Mouse (Mus musculus) heart, embryonic 15.5 days (tissue): Measurements from ENCODE around the gene Six3. TPM values are rescaled to one million over a fixed set of nuclear protein-coding genes. Genes with fewer than 3 reads are reported as not detected.

Source experiments
- ATAC-seq: fragments of 200-750 bp; cut with Nextera tagmentation; replicated peaks from 2 replicates; pipeline ENCODE4 v1.8.0; 2017; ENCODE audit warnings: low read depth, moderate TSS enrichment; ENCODE audit not compliant: insufficient number of reproducible peaks, insufficient read depth, low FRiP score
- H3K27ac ChIP-seq: fragments of 300-500 bp; sonication (generic); 2 replicates; pipeline ENCODE4 v1.5.1; 2015; ENCODE audit warnings: mild to moderate bottlenecking, inconsistent platforms
- H3K27me3 ChIP-seq: fragments of 300-500 bp; sonication (generic); 2 replicates; pipeline ENCODE4 v1.6.1; 2015; ENCODE audit warnings: inconsistent platforms
- H3K36me3 ChIP-seq: fragments of 300-500 bp; sonication (generic); 2 replicates; pipeline ENCODE4 v1.6.1; 2015; ENCODE audit warnings: mild to moderate bottlenecking, inconsistent platforms
- H3K4me1 ChIP-seq: fragments of 300-500 bp; sonication (generic); replicated peaks from 2 replicates; pipeline ENCODE4 v1.6.1; 2015; ENCODE audit warnings: inconsistent platforms
- H3K4me2 ChIP-seq: fragments of 300-500 bp; sonication (generic); 2 replicates; pipeline ENCODE4 v1.6.1; 2015; ENCODE audit warnings: inconsistent platforms, mild to moderate bottlenecking, moderate library complexity
- H3K4me3 ChIP-seq: fragments of 300-500 bp; sonication (generic); 2 replicates; pipeline ENCODE4 v1.5.1; 2015; ENCODE audit warnings: mild to moderate bottlenecking, inconsistent platforms
- H3K9ac ChIP-seq: fragments of 300-500 bp; sonication (generic); 2 replicates; pipeline ENCODE4 v1.6.1; 2015; ENCODE audit warnings: mild to moderate bottlenecking, inconsistent platforms
- H3K9me3 ChIP-seq: fragments of 300-500 bp; sonication (generic); replicated peaks from 2 replicates; pipeline ENCODE4 v1.6.1; 2016; ENCODE audit warnings: inconsistent platforms
- WGBS: fragments of 180-500 bp; shearing (Covaris S2); methylation state at CpG from one replicate; pipeline ENCODE4 v1.1.7; 2015; ENCODE audit warnings: mixed read lengths; 5-methylcytosine and 5-hydroxymethylcytosine counted together
- polyA plus RNA-seq: library from polyadenylated mRNA; unstranded; fragments of >200 nt; fragmentation: Nextera tagmentation; extraction: Ambion mirVana; gene quantifications from 2 replicates; pipeline ENCODE4 v1.2.1, GENCODE M21; 2015

Six3 gene
- polyA plus RNA-seq, 1 experiment from 2014 or later = not detected

GRCm38 (mm10) chr17:85599520-85599919 is 13.9 kb upstream of the Six3 start:
- 53% methylated on average over 9 of the region's 9 CpGs for WGBS
- peaks cover 61% of the 10 kb centered on the region for H3K27me3 ChIP-seq
- H3K9ac ChIP-seq = no peak overlapping the region
- no peaks in the 10 kb centered on the region for H3K4me1 ChIP-seq
- H3K27ac ChIP-seq = no peak overlapping the region
- no peak for ATAC-seq
- H3K9me3 ChIP-seq = no peaks in the 10 kb centered on the region
- no peak overlapping the region for H3K4me3 ChIP-seq
- no peak overlapping the region for H3K4me2 ChIP-seq
- H3K36me3 ChIP-seq = no peaks in the 10 kb centered on the region

- Histone ChIP-seq H3K27ac (no peak overlapping the region), H3K4me3 (no peak overlapping the region), H3K4me1 (peaks cover 7% of the 10 kb centered on the region), H3K9me3 (no peaks in the 10 kb centered on the region), H3K36me3 (no peaks in the 10 kb centered on the region), H3K4me2 (no peak overlapping the region), H3K9ac (no peak overlapping the region), H3K27me3 (peaks cover 88% of the 10 kb centered on the region)
- ATAC-seq = no peak
- 9% methylated on average over 3 of the region's 3 CpGs for WGBS
These were observed 6.9 kb upstream of the Six3 start for GRCm38 (mm10) chr17:85606463-85606862.

GRCm38 (mm10) chr17:85607556-85608365 is 5.6 kb upstream of the Six3 start:
- WGBS = 2% methylated on average over 41 of the region's 41 CpGs
- Histone ChIP-seq H3K4me2 (no peak overlapping the region), H3K4me1 (peaks cover 7% of the 10 kb centered on the region), H3K4me3 (no peak overlapping the region), H3K9me3 (no peaks in the 10 kb centered on the region), H3K36me3 (no peaks in the 10 kb centered on the region), H3K27ac (no peak overlapping the region), H3K9ac (no peak overlapping the region), H3K27me3 (peaks cover 88% of the 10 kb centered on the region)
- no peak for ATAC-seq

GRCm38 (mm10) chr17:85608366-85609093 is 4.9 kb upstream of the Six3 start:
- H3K4me2 ChIP-seq = peak overlapping the region; percentile 17; the same call in 1 of the 2 replicates
- H3K36me3 ChIP-seq = no peaks in the 10 kb centered on the region
- peaks cover 7% of the 10 kb centered on the region for H3K4me1 ChIP-seq
- ATAC-seq = no peak
- peak overlapping the region; percentile 20; the same call in 1 of the 2 replicates for H3K4me3 ChIP-seq
- WGBS = under 1% methylated on average over 42 of the region's 42 CpGs
- no peaks in the 10 kb centered on the region for H3K9me3 ChIP-seq
- no peak overlapping the region for H3K9ac ChIP-seq
- no peak overlapping the region for H3K27ac ChIP-seq
- peaks cover 88% of the 10 kb centered on the region for H3K27me3 ChIP-seq

- WGBS = under 1% methylated on average over 13 of the region's 13 CpGs
- H3K4me1 ChIP-seq = peaks cover 7% of the 10 kb centered on the region
- H3K36me3 ChIP-seq = no peaks in the 10 kb centered on the region
- ATAC-seq = no peak
- no peak overlapping the region for H3K9ac ChIP-seq
- peak overlapping the region; percentile 17; the same call in 1 of the 2 replicates for H3K4me2 ChIP-seq
- H3K9me3 ChIP-seq = no peaks in the 10 kb centered on the region
- no peak overlapping the region; the same call in 1 of the 2 replicates for H3K4me3 ChIP-seq
- H3K27me3 ChIP-seq = peaks cover 91% of the 10 kb centered on the region
- H3K27ac ChIP-seq = no peak overlapping the region
These were observed 4.3 kb upstream of the Six3 start for GRCm38 (mm10) chr17:85609094-85609425.

- Histone ChIP-seq H3K4me1 (peaks cover 7% of the 10 kb centered on the region), H3K4me2 (no peak overlapping the region), H3K27me3 (peaks cover 92% of the 10 kb centered on the region), H3K27ac (no peak overlapping the region), H3K4me3 (no peak overlapping the region), H3K9me3 (no peaks in the 10 kb centered on the region), H3K36me3 (no peaks in the 10 kb centered on the region), H3K9ac (no peak overlapping the region)
- 6% methylated on average over 13 of the region's 13 CpGs for WGBS
- no peak for ATAC-seq
These were observed 3.6 kb upstream of the Six3 start for GRCm38 (mm10) chr17:85609621-85610392.

- H3K36me3 ChIP-seq = no peaks in the 10 kb centered on the region
- H3K4me3 ChIP-seq = no peak overlapping the region
- peaks cover 92% of the 10 kb centered on the region for H3K27me3 ChIP-seq
- no peak overlapping the region for H3K4me2 ChIP-seq
- H3K4me1 ChIP-seq = peaks cover 12% of the 10 kb centered on the region
- H3K27ac ChIP-seq = no peak overlapping the region
- H3K9me3 ChIP-seq = no peaks in the 10 kb centered on the region
- 3% methylated on average over 11 of the region's 11 CpGs for WGBS
- no peak for ATAC-seq
- H3K9ac ChIP-seq = no peak overlapping the region
These were observed 2.9 kb upstream of the Six3 start for GRCm38 (mm10) chr17:85610393-85611115.

GRCm38 (mm10) chr17:85611521-85612515 is 1.6 kb upstream of the Six3 start:
- Histone ChIP-seq H3K27me3 (peaks cover 95% of the 10 kb centered on the region), H3K4me3 (no peak overlapping the region), H3K9ac (no peak overlapping the region), H3K36me3 (no peaks in the 10 kb centered on the region), H3K4me1 (peaks cover 12% of the 10 kb centered on the region), H3K4me2 (no peak overlapping the region), H3K9me3 (no peaks in the 10 kb centered on the region), H3K27ac (no peak overlapping the region)
- 5% methylated on average over 19 of the region's 19 CpGs for WGBS
- no peak for ATAC-seq

- peaks cover 13% of the 10 kb centered on the region for H3K4me1 ChIP-seq
- H3K9ac ChIP-seq = no peak overlapping the region
- no peaks in the 10 kb centered on the region for H3K9me3 ChIP-seq
- H3K27ac ChIP-seq = no peak overlapping the region
- H3K27me3 ChIP-seq = peaks cover 100% of the 10 kb centered on the region
- H3K36me3 ChIP-seq = no peaks in the 10 kb centered on the region
- H3K4me3 ChIP-seq = no peak overlapping the region
- no peak for ATAC-seq
- 2% methylated on average over 31 of the region's 31 CpGs for WGBS
- no peak overlapping the region for H3K4me2 ChIP-seq
These were observed 712 bp upstream of the Six3 start for GRCm38 (mm10) chr17:85612526-85613265.
